Mouse (Mus musculus) Muller cell, postnatal 12 days (primary cell): ENCODE data around the gene Fam168b.

ENCODE experiments used
- DNase-seq: peaks from one replicate; pipeline ENCODE4 v3.0.0-alpha.2; 2015; ENCODE audit errors: inconsistent ontology term

The Fam168b gene

DNA sequence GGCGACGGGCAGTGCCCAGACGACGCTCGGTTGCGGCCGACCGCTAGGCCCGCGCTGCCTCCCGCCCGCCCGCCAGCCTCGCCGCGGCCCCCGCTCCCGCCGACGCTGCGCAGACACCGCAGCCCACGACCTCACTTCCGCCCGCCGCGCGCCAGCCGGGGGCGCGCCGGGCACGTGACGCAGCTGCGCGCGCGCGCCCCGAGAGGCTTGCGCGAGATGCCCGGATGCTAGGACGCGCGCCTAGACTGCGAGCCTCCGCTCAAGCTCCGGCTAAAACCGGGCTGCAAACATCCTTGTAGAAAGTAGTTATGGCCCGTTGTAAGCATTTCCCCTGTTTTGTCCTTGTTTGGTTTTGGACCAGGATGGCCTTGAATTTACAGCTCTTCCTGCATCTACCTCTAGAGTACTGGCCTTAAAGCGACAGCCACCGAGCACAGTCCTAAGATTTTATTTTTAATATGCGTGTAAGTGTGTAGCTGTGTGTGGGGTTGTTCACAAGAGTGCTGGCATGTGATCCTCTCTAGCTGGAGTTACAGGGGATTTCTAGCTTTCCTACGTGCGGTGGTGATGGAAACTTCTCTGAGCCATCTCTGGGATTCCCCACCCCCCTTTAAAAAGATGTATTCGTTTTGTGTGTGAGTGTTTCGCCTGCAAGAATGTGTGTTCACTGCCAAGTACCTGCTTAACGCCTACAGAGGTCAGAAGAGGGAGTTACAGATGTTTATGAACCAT, at the start of gene Fam168b:
Gene Fam168b (minus strand): TSS at position 179 of the 732 bp plus-strand sequence.
- DNase-seq, result peak; percentile 93

DNA sequence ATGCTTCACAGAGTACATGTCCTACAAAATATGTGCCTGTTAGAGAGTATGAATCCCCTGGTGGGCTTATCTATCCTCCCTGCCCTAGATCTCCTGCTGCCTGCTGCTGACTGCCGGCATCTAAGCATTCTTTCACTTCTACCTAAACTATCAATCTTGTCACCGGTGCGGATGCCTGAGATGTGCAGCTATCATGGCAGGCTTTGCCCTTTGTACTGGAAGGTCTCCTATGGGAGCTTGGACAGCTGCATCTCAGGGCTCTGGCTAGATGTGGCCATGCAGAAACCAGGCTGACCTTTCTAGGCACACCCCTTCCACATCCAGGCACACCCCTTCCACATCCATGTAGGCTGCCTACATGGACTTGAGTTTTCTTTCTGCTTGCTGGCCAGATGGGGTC, 49.6 kb upstream of the Fam168b start:
- DNase-seq, result no peak

DNA sequence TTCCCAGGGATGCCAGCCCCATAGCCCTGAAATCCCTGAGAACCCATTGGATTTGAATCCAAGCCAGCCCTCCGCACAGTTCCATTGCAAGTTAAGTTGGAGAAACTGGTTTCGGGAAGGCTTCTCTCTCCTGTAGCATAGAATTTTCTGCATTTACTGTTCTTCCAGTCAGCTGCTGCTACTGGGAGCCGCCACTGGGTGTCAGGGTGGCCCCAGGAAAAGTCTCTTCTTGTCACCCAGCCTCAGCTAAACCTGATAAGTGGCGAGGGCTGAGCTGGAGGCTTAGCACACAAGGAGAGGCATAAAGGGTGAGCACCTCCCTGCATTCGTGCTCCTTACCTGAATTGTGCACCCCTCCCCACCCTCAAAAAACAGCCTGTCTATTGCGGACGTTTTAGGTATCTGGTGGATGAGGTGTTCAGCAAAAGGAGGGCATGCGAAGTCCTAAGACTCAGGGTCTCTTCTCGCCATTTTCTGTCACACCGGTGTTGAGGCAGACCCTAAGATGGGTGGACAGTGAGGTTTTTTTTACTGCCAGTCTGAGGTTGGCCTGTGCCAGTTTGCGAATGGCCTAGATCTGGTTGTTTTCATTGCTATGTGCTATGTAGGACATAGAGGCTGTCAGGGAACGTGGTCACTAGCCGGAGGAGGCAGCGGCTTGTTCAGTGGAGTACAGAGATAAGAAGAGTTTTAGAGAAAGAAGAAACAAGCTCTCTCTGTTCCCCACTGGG, 48.9 kb upstream of the Fam168b start:
- peak; percentile 60 for DNase-seq

DNA sequence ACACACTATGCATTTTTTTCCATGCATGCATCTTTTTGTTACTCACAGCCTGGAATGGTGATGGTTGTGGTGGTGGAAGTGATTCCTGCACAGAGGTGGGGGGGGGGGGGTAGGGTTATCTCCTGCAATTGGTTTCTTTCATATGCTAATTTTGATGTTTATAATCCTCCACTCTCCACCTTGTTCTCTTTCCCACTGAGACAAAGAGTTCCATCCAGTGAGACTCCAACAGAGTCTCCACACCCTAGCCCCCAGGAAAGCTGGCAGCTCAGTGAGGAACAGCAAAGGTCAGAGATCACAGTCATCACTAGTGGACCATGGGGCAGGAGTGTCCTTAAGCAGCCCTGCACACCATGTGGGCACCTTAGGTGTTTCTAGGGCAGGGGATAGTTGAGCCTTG, 40.9 kb upstream of the Fam168b start:
- no peak for DNase-seq

DNA sequence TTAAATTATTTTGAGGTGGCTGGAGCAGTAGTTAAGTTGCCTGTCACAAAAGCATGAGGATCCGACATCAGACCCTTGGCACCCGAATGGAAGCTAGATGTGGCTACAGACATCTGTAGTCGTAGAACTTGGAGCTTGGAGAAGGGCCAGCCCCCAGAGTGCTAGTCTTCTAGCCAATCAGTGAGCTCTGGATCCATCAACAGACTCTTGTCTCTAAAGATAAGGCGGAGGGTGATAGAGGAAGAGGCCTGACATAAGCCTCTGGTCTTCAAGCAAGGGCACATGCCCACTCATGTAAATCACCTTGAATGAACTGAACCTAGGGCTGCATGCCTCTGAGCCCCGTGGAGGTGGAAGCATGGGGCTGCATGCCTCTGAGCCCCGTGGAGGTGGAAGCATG, 36.7 kb upstream of the Fam168b start:
- no peak for DNase-seq

DNA sequence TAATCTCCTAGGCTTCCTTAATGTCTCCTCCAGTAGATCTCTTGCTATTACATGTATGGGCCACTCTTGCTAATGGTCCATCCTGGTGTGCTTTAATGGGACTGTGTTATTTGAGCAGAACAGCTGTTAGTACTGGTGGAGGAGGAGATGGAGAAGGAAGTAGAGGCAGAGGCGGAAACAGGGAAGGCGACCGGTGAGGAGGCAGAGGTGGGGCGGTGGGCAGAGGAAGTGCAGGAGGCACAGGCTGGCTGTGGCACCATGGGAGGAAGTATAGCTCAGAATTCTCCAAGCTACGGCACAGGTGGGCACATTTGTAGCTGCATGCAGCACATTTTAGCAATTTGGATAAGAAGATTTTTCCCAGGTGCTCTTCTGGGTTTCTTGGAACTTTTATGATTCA, 30.7 kb upstream of the Fam168b start:
- no peak for DNase-seq

DNA sequence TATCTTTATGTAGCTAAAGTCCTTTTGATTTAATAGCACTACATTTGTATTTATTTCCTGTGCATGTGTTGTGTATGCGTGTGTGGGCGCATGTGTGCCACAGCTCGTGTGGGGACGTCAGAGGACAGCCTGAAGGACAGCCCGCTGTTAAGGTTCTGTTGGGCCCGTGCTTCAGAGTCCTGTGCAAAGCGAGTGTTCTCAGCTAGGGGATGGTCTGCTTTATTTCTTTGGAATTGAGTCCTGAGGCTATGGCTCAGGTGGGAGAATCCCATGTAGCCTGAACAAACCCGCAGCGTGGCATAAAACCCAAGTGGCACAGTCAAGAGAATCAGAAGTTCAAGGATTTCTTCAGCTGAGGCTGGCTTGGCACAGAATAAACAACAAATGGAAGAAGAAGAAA, 28.3 kb upstream of the Fam168b start:
- DNase-seq, result no peak

DNA sequence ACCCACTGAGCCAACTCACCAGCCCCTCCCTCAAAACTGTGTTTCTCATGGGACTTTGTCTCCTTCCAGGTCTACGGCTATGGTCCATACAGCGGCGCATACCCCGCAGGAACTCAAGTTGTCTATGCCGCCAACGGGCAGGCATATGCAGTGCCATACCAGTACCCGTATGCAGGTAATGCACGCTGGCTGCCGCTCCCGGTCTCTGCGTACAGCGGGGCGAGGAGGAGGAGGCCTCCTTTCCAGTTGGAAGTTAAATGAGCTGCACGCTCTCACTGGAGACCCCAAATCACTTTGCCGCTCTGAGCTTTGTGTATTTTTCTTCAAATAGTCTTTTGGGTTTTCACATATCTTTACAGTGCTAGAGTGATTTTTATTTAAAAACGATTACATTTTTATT, 26.4 kb upstream of the Fam168b start:
- DNase-seq, result no peak

DNA sequence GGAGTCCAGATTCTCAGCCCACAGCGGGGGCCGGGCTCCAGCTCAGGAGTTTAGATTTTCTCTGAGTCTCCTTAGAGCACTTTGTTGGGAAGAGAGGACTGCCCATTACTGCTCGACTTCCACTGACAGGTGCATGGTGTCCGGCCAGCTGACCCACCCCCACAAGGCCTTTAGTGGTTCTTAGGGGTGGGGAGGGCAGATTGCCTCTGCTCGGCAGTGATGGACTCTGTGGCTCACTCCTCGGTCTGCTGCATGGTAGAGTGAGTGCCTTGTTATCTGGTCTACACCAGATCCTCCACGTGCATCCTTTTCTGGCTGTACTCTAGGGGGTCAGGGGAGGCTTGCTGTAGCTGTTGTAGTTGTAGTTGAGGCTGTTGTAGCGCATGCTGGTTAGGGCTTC, 25.5 kb upstream of the Fam168b start:
- no peak for DNase-seq

DNA sequence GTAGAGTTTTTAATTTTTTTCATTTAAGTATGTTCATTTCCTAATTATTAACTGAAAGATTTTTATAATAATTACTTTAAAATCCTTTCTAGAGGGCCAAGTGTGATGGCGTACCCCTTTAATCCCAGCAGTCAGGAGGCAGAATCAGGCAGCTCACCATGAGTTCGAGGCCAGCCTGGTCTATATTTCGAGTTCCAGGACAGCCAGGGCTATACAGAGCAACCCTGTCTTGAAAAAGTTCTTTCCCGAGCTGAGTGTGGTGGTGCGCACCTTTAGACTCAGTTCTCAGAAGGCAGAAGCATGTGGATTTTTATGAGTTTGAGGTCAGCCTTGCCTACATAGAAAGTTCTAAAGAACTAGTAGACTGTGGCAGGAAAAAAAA, 24.7 kb upstream of the Fam168b start:
- DNase-seq, result no peak

DNA sequence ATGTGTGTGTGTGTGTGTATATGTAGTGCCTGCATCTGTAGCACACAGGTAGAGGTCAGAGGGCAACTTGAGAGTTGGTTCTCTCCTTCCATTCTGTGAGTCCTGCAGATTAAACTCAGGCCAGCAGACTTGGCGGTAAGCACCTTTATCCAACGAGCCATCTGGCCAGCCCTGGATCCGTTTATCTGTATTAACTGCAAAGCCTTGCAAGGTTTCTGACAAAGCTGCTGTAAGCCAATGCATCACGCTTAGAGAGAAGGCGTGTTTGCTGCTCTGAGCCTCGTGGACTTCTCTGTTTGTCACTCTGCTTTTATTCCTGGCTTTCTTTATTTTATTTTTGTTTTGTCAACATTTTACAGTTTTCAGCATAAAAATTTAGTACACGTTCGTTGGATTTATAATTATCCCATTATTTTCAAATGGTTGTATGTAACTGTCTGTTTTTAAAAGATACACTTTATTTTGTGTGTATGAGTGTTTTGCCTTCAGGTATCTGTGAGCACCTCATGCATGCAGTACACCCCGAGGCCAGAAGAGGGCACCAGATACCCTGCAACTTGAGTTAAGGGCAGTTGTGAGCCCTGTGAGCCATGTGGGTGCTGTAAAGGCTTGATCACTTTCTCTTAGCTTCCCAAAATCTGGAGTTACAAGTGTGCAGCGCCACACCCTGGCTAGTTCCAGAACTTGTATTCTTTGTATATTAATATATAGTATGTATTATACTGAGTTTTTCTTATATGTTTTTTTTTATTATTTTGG, 24.1 kb upstream of the Fam168b start:
- DNase-seq, result peak; percentile 73

DNA sequence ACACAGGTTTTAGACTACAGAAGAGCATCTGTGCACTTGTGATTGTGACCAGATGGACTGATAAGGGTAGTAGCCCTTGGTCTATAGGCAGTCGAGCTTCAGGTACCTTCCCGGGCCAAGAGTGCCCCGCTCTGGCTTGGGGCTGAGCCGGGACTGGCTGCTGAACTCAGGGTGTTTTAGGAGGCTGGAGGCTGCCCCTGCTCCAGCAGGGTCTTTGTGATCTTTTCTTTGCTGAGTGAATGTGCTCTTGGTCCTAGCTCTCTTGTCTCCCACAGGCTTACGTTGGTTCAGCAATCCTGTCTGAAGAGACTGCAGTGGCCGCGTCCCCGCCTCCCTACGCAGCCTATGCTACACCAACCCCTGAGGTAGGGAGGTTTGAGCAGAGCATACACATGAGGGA, 23.0 kb upstream of the Fam168b start:
- DNase-seq, result no peak

DNA sequence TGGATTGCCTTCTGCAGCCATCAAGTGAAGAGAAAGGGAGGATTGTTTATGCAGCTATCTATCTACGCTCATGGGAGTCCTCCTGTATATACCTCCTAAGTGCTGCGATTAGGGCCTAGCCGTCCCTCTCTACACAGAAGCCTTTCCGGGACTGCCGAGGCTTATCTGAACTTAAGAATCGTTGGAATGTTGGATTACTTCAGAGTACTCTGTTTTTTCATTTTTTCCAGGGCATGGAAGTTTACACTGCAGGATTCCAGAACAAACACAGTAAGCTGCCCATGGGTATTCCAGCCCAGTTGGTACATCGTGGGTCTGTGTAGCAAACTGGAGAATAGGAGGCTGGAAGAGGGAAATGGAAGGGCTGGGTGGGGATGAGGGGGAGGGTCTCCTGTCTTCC, 21.4 kb upstream of the Fam168b start:
- no peak for DNase-seq

DNA sequence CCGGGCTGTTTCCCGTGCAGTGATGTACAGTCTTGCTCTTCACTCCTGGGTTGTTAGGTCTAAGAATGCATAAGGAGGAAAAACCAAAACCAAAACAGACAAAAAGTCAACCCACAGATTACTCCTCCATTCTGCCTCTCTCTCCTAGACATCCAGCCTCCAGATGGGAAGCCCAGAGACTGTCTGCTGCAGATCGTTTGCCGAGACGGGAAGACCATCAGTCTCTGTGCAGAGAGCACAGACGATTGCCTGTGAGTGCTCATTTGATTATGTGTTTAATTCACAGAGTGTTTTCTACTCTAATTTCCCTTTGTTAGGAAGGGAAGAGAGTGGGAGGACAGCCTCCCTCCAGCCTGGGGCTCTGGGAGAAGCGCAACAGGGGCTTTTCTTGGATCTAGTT, 20.5 kb upstream of the Fam168b start:
- DNase-seq, result no peak

DNA sequence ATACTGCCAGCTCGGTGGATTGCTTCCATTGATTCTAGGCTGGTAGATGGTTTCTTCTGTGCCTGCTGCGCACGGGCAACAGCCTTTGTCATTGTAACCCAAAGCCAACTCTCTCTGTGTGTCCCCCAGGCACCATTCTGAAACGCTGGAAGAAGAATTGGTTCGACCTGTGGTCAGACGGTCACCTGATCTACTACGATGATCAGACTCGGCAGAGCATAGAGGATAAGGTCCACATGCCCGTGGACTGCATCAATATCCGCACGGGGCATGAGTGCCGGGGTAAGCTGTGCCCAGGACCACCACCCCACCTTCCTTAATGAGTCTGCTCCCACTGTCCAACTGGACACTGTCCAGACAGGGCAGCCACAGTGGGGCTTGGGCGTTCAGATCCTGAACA, 20.0 kb upstream of the Fam168b start:
- DNase-seq, result no peak

DNA sequence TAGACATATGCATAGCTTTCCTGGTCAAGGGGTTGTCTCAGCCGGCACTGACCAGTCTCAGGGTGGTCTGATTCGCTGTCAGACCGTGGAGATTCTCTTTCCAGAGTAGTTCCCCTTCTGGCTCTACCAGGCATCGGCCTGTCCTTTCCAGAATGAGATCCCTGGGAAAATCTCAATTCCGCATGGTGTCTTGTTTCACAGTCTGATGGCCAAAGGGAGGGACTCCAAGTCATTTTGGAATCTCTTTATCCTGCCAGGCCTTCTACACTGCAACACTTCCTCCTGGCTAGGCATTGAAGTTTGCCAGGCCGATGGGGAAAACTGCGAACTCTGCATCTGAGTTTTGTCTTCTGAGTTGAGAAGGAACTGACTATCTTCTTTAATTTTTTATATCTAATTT, 17.3 kb upstream of the Fam168b start:
- DNase-seq, result no peak

DNA sequence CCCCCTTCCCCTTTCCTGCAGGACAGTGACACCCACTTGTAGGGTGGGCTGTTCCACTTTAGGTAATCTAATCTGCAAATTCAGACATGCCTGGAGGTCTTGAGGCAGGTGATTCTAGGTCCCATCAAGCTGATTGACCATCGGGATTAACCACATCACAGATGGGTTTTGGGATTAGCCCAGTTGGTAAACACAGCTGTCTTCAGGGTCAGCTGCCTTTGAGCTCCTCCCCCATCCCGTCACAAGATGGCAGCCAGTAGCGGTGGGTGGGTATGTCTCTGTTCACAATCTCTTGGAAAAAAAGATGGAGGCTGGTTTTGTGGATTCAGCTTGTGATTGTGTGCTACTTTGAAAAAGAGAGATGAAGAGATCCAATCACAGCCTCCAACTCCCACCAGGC, 16.9 kb upstream of the Fam168b start:
- no peak for DNase-seq

DNA sequence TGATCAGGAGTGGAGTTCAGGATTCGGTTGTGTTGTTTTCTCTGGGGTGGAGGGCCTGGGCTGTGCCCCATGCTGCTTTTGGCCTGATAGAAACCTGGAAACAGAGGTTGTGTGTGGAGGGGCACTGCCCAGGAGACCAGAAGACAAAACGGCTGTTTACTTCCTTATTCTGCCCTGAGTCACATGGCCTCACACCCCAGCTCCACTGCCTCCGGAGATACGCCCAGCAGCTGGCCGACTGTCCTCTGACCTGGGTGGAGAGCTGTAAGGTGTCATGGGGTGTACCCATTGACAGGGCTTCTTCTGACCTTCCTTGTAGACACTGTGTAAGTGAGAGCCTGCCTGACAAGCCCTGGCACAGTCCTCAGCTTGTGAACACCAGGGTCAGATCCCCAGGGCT, 15.8 kb upstream of the Fam168b start:
- no peak for DNase-seq

DNA sequence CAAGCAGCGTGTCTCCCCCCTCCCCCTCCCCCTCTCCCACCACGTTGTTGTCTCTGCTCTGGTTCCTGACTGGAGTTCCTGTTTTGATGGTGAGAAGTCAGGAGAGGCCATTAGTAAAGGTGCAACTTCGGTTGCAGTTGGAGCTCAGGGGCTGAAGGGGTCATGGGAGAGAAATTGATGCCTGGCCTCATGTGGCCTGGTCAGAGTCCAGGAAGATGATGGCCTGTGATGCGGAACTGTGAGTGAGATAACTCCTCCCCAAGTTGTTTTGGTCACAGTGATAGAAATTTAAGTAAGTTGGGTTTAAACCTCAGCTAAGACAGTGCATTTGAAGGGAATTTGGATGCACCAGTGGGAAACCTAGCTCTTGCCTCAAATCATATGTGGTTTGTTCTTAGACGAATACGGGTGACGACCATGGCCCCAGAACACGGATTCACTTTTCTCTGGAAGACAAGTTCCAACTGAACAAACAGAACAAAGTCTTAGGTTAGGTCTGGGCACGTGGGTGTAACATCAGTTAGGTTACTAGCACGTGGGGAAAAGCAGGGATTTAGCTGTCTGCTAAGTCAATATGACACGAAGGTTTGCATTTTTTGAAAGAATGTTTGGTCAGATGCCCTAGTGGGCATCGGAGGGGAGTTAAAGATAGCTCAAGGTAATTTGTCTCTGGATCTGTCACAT, 12.3 kb upstream of the Fam168b start:
- DNase-seq, result no peak

DNA sequence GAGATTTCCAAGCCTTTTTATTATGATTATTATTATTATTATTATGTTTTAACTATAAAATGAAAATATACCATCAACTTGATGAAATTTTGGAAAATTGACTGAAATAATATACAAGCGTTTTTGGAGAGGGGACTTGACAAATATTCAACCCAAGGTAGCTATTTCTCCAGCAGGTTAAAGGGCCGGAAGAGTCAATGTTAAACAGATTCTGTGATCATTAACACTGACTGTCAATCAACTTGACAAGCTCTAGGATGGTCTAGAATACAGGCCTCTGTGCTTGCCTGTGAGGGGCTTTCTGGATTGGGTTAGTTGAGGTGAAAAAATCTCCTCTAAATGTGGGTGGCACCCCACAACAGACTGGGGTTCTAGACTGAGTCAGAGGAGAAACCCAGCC, 10.9 kb upstream of the Fam168b start:
- DNase-seq, result no peak

DNA sequence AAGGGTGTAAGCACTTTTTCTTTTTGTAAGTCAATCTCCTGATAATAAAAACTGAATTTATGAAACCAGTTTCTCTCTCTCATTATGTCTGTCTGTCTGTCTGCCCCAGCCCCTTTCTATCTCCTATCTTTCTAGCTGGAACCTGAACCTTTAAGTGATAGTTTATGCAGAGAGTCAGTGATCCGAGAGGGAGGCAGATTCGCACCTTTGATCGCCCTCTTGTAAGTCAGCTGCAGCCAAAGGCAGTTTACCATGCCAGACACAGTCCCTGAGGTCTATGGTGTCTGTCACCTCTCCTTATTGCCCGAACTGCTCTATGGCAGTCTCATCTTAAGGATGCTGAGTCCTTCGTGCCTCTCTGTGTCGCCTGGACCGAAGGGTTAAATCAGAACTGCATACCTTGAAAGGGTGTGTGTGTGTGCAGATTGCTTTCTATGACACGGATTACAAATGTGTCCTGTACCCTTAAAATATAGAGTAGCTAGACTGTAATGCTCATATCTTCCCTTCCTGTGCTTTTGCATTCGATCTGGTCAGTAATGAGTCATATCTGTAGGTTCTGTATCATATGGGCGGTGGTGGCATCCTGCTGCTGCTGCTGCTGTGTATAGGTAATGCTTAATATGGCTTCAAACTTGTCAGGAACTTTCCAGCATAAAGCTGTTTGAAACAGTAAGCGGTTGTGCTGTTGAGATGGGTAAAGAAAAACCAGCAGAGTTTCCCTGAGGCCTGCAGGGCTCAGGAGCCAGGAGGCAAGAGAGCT, 9.4 kb upstream of the Fam168b start:
- DNase-seq, result no peak

DNA sequence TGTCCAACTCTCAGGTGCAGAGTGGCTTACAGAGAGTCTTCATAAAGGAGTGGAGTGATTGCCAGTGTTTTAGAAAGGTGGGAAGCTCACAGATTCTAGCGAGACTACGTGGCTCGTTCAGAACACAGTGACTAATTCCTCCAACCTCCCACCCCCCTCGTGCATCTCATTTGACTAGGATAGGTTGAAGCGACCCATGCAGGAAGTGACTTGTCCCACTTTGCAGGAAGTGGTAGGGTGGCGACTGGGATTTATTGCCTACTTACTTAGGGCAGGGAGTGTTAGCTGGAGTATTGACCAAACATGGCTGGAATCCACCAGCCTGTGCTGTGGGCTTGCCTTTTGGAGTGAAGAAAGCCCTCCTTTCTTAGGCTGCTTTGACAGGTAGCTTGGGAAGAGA, 8.7 kb upstream of the Fam168b start:
- no peak for DNase-seq
